Mouse (Mus musculus) neural tube, embryonic 12.5 days (tissue): ENCODE data around the gene Dclre1a. TPM values are rescaled to one million over a fixed set of nuclear protein-coding genes. Genes with fewer than 3 reads are reported as not detected.
"Not testable (repeated sequence)": the region's sequence is repeated elsewhere in the genome, so short reads cannot be mapped to it uniquely, and the experiment has no call there.

Experiments
- ATAC-seq: fragments of 200-750 bp; cut with Nextera tagmentation; 2 replicates; pipeline ENCODE4 v1.8.0; 2017; ENCODE audit warnings: low read depth, mild to moderate bottlenecking, moderate TSS enrichment, moderate library complexity; ENCODE audit not compliant: low FRiP score
- H3K27ac ChIP-seq: fragments of 300-500 bp; sonication (generic); 2 replicates; pipeline ENCODE4 v1.5.1; 2016
- H3K27me3 ChIP-seq: fragments of 300-500 bp; sonication (generic); replicated peaks from 2 replicates; pipeline ENCODE4 v1.6.1; 2016; ENCODE audit warnings: mild to moderate bottlenecking
- H3K36me3 ChIP-seq: fragments of 300-500 bp; sonication (generic); 2 replicates; pipeline ENCODE4 v1.6.1; 2016; ENCODE audit warnings: mild to moderate bottlenecking
- H3K4me1 ChIP-seq: fragments of 300-500 bp; sonication (generic); 2 replicates; pipeline ENCODE4 v1.6.1; 2016
- H3K4me2 ChIP-seq: fragments of 300-500 bp; sonication (generic); replicated peaks from 2 replicates; pipeline ENCODE4 v1.6.1; 2016; ENCODE audit warnings: mild to moderate bottlenecking
- H3K4me3 ChIP-seq: fragments of 300-500 bp; sonication (generic); 2 replicates; pipeline ENCODE4 v1.5.1; 2016
- H3K9ac ChIP-seq: fragments of 300-500 bp; sonication (generic); 2 replicates; pipeline ENCODE4 v1.6.1; 2016; ENCODE audit warnings: mild to moderate bottlenecking
- H3K9me3 ChIP-seq: fragments of 300-500 bp; sonication (generic); 2 replicates; pipeline ENCODE4 v1.6.1; 2016; ENCODE audit warnings: mild to moderate bottlenecking
- WGBS: fragments of 180-500 bp; shearing (Covaris S2); methylation state at CpG from one replicate; pipeline ENCODE4 v1.1.7; 2016; 5-methylcytosine and 5-hydroxymethylcytosine counted together
- polyA plus RNA-seq: library from polyadenylated mRNA; unstranded; fragments of >200 nt; fragmentation: Nextera tagmentation; extraction: Ambion mirVana; gene quantifications from 2 replicates; pipeline ENCODE4 v1.2.1, GENCODE M21; 2016

Dclre1a gene
- polyA plus RNA-seq, 1 experiment from 2014 or later: 12.1 TPM

- not testable (repeated sequence) for H3K4me1 ChIP-seq, H3K27ac ChIP-seq, H3K4me2 ChIP-seq, H3K36me3 ChIP-seq, H3K4me3 ChIP-seq, ATAC-seq, H3K9ac ChIP-seq, H3K9me3 ChIP-seq, H3K27me3 ChIP-seq
- WGBS: no CpG with 5 or more reads among the region's 5 CpGs
Observed at GRCm38 (mm10) chr19:56503069-56503468, 45.0 kb downstream of the Dclre1a start.

GRCm38 (mm10) chr19:56494157-56494556, 53.9 kb downstream of the Dclre1a start:
- not testable (repeated sequence) for H3K27me3 ChIP-seq, H3K9ac ChIP-seq, H3K4me1 ChIP-seq, H3K27ac ChIP-seq, H3K4me2 ChIP-seq, H3K4me3 ChIP-seq, H3K36me3 ChIP-seq, ATAC-seq, H3K9me3 ChIP-seq
- no CpG with 5 or more reads among the region's 2 CpGs for WGBS

- Histone ChIP-seq H3K9me3 (no peaks in the 10 kb centered on the region), H3K27me3 (no peaks in the 10 kb centered on the region), H3K36me3 (no peaks in the 10 kb centered on the region), H3K27ac (no peak overlapping the region), H3K4me2 (no peak overlapping the region), H3K9ac (no peak overlapping the region), H3K4me1 (peaks cover 10% of the 10 kb centered on the region; the same call in 1 of the 2 replicates), H3K4me3 (no peak overlapping the region)
- WGBS: 91% methylated on average over 6 of the region's 6 CpGs
- no peak for ATAC-seq
Observed at GRCm38 (mm10) chr19:56489601-56490000, 58.4 kb downstream of the Dclre1a start.

- H3K27me3 ChIP-seq: no peaks in the 10 kb centered on the region
- ATAC-seq: no peak
- no peak overlapping the region for H3K4me3 ChIP-seq
- H3K9me3 ChIP-seq: no peaks in the 10 kb centered on the region
- H3K4me1 ChIP-seq: peaks cover 10% of the 10 kb centered on the region; the same call in 1 of the 2 replicates
- WGBS: 91% methylated on average over 2 of the region's 2 CpGs
- H3K36me3 ChIP-seq: no peaks in the 10 kb centered on the region
- no peak overlapping the region for H3K4me2 ChIP-seq
- no peak overlapping the region for H3K9ac ChIP-seq
- H3K27ac ChIP-seq: no peak overlapping the region
Observed at GRCm38 (mm10) chr19:56487339-56487738, 60.7 kb downstream of the Dclre1a start.

GRCm38 (mm10) chr19:56486926-56487325, 61.1 kb downstream of the Dclre1a start:
- no peak overlapping the region for H3K4me3 ChIP-seq
- 90% methylated on average over 7 of the region's 7 CpGs for WGBS
- H3K9ac ChIP-seq: no peak overlapping the region
- ATAC-seq: no peak
- no peaks in the 10 kb centered on the region for H3K9me3 ChIP-seq
- no peaks in the 10 kb centered on the region for H3K27me3 ChIP-seq
- H3K27ac ChIP-seq: no peak overlapping the region
- no peak overlapping the region for H3K4me2 ChIP-seq
- no peaks in the 10 kb centered on the region for H3K36me3 ChIP-seq
- peaks cover 10% of the 10 kb centered on the region; the same call in 1 of the 2 replicates for H3K4me1 ChIP-seq

GRCm38 (mm10) chr19:56485376-56486271, 62.4 kb downstream of the Dclre1a start:
- 71% methylated on average over 13 of the region's 13 CpGs for WGBS
- H3K4me1 ChIP-seq: peaks cover 10% of the 10 kb centered on the region; the same call in 1 of the 2 replicates
- no peaks in the 10 kb centered on the region for H3K9me3 ChIP-seq
- H3K9ac ChIP-seq: no peak overlapping the region
- no peak for ATAC-seq
- H3K27ac ChIP-seq: no peak overlapping the region
- H3K4me3 ChIP-seq: no peak overlapping the region
- no peak overlapping the region for H3K4me2 ChIP-seq
- no peaks in the 10 kb centered on the region for H3K27me3 ChIP-seq
- H3K36me3 ChIP-seq: no peaks in the 10 kb centered on the region

- ATAC-seq: no peak
- Histone ChIP-seq H3K4me1 (peaks cover 10% of the 10 kb centered on the region; the same call in 1 of the 2 replicates), H3K27me3 (no peaks in the 10 kb centered on the region), H3K4me3 (no peak overlapping the region), H3K4me2 (no peak overlapping the region), H3K9me3 (no peaks in the 10 kb centered on the region), H3K9ac (no peak overlapping the region), H3K36me3 (no peaks in the 10 kb centered on the region), H3K27ac (no peak overlapping the region)
- 45% methylated on average over 13 of the region's 13 CpGs for WGBS
Observed at GRCm38 (mm10) chr19:56484630-56485375, 63.2 kb downstream of the Dclre1a start.

Other genes with a start within 250 kb of the Dclre1a start
- 0.19 and 0.27 TPM in 2 replicates for gene Nrap, start 158.2 kb downstream of the Dclre1a start, polyA plus RNA-seq
- gene Casp7, start 151.1 kb downstream of the Dclre1a start, polyA plus RNA-seq: 16.0 and 16.4 TPM in 2 replicates
- 0.15 TPM in 1 of 2 replicates, not detected in the other for gene Plekhs1, start 86.6 kb downstream of the Dclre1a start, polyA plus RNA-seq
- gene Nhlrc2, start within 50 bp of the Dclre1a start, polyA plus RNA-seq: 12.7 and 14.7 TPM in 2 replicates
- 0.30 and 0.54 TPM in 2 replicates for gene Adrb1, start 174.0 kb upstream of the Dclre1a start, polyA plus RNA-seq